Mouse (Mus musculus): Measurements from ENCODE around the gene Tbx21. TPM values are rescaled to one million over a fixed set of nuclear protein-coding genes. Genes with fewer than 3 reads are reported as not detected.

The Tbx21 gene
- not detected for polyA plus RNA-seq (2014; fragmentation: Illumina TruSeq; extraction: RNeasy Lipid Tissue Mini Kit (QIAGEN cat#74804); ENCODE audit: low read depth, low replicate concordance)

GRCm38 (mm10) chr11:97114671-97115601, at the start of gene Tbx21:
TSS of gene Tbx21 (minus strand) at chr11:97115331.

DNA sequence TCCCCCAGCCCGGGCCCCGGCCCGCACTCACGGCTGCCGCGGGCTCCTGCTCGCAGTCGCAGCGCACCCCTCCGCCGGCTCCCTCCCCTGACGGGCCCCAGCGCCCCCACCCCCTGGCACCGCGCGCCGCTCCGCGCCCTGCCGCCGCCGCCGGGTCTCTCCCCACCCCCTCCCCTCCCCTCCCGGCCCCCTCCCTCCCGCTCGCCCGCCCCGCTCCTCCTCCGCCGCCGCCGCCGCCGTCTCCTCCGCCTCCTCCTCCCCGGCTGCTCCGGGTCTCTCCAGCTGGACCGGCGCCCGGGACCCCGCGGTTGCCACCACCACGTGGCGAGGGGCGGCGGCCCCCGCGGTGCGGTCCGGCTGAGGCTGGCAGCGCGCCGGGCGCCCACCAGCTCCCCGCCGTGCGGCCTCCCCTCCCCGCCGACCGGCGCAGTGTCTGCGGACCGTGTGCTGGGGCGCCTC, 36.2 kb upstream of the Tbx21 start, which contains the start of gene Tbkbp1:
TSS of gene Tbkbp1 (minus strand) at position 153 of the 459 bp plus-strand sequence.

GRCm38 (mm10) chr11:97050216-97050943, 64.8 kb downstream of the Tbx21 start, which contains the start of gene Osbpl7:
TSS of gene Osbpl7 (plus strand) at chr11:97050628.

Other genes with a start within 250 kb of the Tbx21 start
- 41.9 TPM for gene Cdk5rap3, start 198.8 kb downstream of the Tbx21 start, polyA plus RNA-seq (2014; fragmentation: Illumina TruSeq; extraction: RNeasy Lipid Tissue Mini Kit (QIAGEN cat#74804); ENCODE audit: low read depth, low replicate concordance)
- gene Prr15l, start 187.2 kb downstream of the Tbx21 start, polyA plus RNA-seq (2014; fragmentation: Illumina TruSeq; extraction: RNeasy Lipid Tissue Mini Kit (QIAGEN cat#74804); ENCODE audit: low read depth, low replicate concordance), result 0.52 TPM
- 0.91 TPM for gene Pnpo, start 171.3 kb downstream of the Tbx21 start, polyA plus RNA-seq (2014; fragmentation: Illumina TruSeq; extraction: RNeasy Lipid Tissue Mini Kit (QIAGEN cat#74804); ENCODE audit: low read depth, low replicate concordance)
- 4.1 TPM for gene Sp2, start 132.4 kb downstream of the Tbx21 start, polyA plus RNA-seq (2014; fragmentation: Illumina TruSeq; extraction: RNeasy Lipid Tissue Mini Kit (QIAGEN cat#74804); ENCODE audit: low read depth, low replicate concordance)
- 0.07 TPM for gene Sp6, start 101.9 kb downstream of the Tbx21 start, polyA plus RNA-seq (2014; fragmentation: Illumina TruSeq; extraction: RNeasy Lipid Tissue Mini Kit (QIAGEN cat#74804); ENCODE audit: low read depth, low replicate concordance)
- gene Scrn2, start 85.4 kb downstream of the Tbx21 start, polyA plus RNA-seq (2014; fragmentation: Illumina TruSeq; extraction: RNeasy Lipid Tissue Mini Kit (QIAGEN cat#74804); ENCODE audit: low read depth, low replicate concordance), result not detected
- 311 TPM for gene Lrrc46, start 73.9 kb downstream of the Tbx21 start, polyA plus RNA-seq (2014; fragmentation: Illumina TruSeq; extraction: RNeasy Lipid Tissue Mini Kit (QIAGEN cat#74804); ENCODE audit: low read depth, low replicate concordance)
- 8.1 TPM for gene Mrpl10, start 73.8 kb downstream of the Tbx21 start, polyA plus RNA-seq (2014; fragmentation: Illumina TruSeq; extraction: RNeasy Lipid Tissue Mini Kit (QIAGEN cat#74804); ENCODE audit: low read depth, low replicate concordance)
- 0.88 TPM for gene Osbpl7, start 64.7 kb downstream of the Tbx21 start, polyA plus RNA-seq (2014; fragmentation: Illumina TruSeq; extraction: RNeasy Lipid Tissue Mini Kit (QIAGEN cat#74804); ENCODE audit: low read depth, low replicate concordance)
- gene Tbkbp1, start 36.2 kb upstream of the Tbx21 start, polyA plus RNA-seq (2014; fragmentation: Illumina TruSeq; extraction: RNeasy Lipid Tissue Mini Kit (QIAGEN cat#74804); ENCODE audit: low read depth, low replicate concordance), result not detected
- gene Kpnb1, start 72.5 kb upstream of the Tbx21 start, polyA plus RNA-seq (2014; fragmentation: Illumina TruSeq; extraction: RNeasy Lipid Tissue Mini Kit (QIAGEN cat#74804); ENCODE audit: low read depth, low replicate concordance), result 110 TPM
- gene Npepps, start 165.3 kb upstream of the Tbx21 start, polyA plus RNA-seq (2014; fragmentation: Illumina TruSeq; extraction: RNeasy Lipid Tissue Mini Kit (QIAGEN cat#74804); ENCODE audit: low read depth, low replicate concordance), result 135 TPM
- gene Mrpl45, start 200.4 kb upstream of the Tbx21 start, polyA plus RNA-seq (2014; fragmentation: Illumina TruSeq; extraction: RNeasy Lipid Tissue Mini Kit (QIAGEN cat#74804); ENCODE audit: low read depth, low replicate concordance), result 19.5 TPM
- gene Gpr179, start 236.7 kb upstream of the Tbx21 start, polyA plus RNA-seq (2014; fragmentation: Illumina TruSeq; extraction: RNeasy Lipid Tissue Mini Kit (QIAGEN cat#74804); ENCODE audit: low read depth, low replicate concordance), result 0.32 TPM
- 36.5 TPM for gene Socs7, start 247.2 kb upstream of the Tbx21 start, polyA plus RNA-seq (2014; fragmentation: Illumina TruSeq; extraction: RNeasy Lipid Tissue Mini Kit (QIAGEN cat#74804); ENCODE audit: low read depth, low replicate concordance)

Data from testis, adult 10 weeks (tissue).